In genomic region chr6:103810342-103811001, GRCm38 (mm10) we compare ENCODE assay signal across 9 mouse cellular contexts.
DNase-seq lines count a peak whose midpoint lies in the region; ATAC-seq and TF ChIP-seq lines count a peak whose summit lies in the region.
"Had no signal": no experiment of that assay in that cellular context is flagged by ENCODE, and none has a peak within 500 bp of the region (broad histone marks: within the 10 kb centered on the region; RNA-seq: fewer than 3 reads in every experiment).

No protein-coding gene starts in this region.

- 1% methylated on average over 13 of the region's 13 CpGs for WGBS in heart, embryonic 12.5 days
- WGBS in lung, adult 2 months, result 3% methylated on average over 13 of the region's 13 CpGs
- WGBS in hindbrain, embryonic 11.5 days, result 1% methylated on average over 13 of the region's 13 CpGs

- peak overlapping the region; percentile 47 for H3K4me2 ChIP-seq in heart, embryonic 12.5 days
- peak overlapping the region; percentile 56 for H3K4me2 ChIP-seq in hindbrain, embryonic 11.5 days (replicated peaks; ENCODE audit: low read depth, low read length)
- H3K4me2 ChIP-seq: stomach, embryonic 15.5 days had no signal

- peak overlapping the region; percentile 5 for H3K4me3 ChIP-seq in heart, embryonic 12.5 days
- no peak overlapping the region for H3K4me3 ChIP-seq in lung, adult 2 months (replicated peaks; ENCODE audit: extremely low read depth, low read depth, low read length)
- H3K4me3 ChIP-seq in hindbrain, embryonic 11.5 days (ENCODE audit: low read depth, low read length), result peak overlapping the region; percentile 22
- H3K4me3 ChIP-seq: stomach, embryonic 15.5 days had no signal

- TF ChIP-seq POLR2A in lung, adult 2 months (IDR thresholded peaks at IDR 0.05; ENCODE audit: borderline replicate concordance, extremely low read depth, low read depth, low read length), result no peak

- intact Hi-C loops in heart, postnatal 14 days (cut with DNase I), result no loop called here

- ATAC-seq in heart, embryonic 12.5 days (ENCODE audit: insufficient number of reproducible peaks, low FRiP score), result no peak
- ATAC-seq in hindbrain, embryonic 11.5 days (ENCODE audit: low FRiP score), result peak; percentile 75

- TF ChIP-seq CTCF in lung, adult 2 months (IDR thresholded peaks at IDR 0.05; ENCODE audit: insufficient read depth, low read length), result no peak

- no peak overlapping the region for H3K9ac ChIP-seq in heart, embryonic 12.5 days
- H3K9ac ChIP-seq in hindbrain, embryonic 11.5 days (ENCODE audit: low read depth, low read length), result no peak overlapping the region
- H3K9ac ChIP-seq: stomach, embryonic 15.5 days had no signal

- no peaks in the 10 kb centered on the region for H3K36me3 ChIP-seq in heart, embryonic 12.5 days
- no peaks in the 10 kb centered on the region for H3K36me3 ChIP-seq in hindbrain, embryonic 11.5 days (ENCODE audit: control insufficient read depth, insufficient read depth, low read length)
- H3K36me3 ChIP-seq: stomach, embryonic 15.5 days had no signal

- no peaks in the 10 kb centered on the region for H3K9me3 ChIP-seq in heart, embryonic 12.5 days (replicated peaks)
- H3K9me3 ChIP-seq in hindbrain, embryonic 11.5 days (ENCODE audit: control insufficient read depth, low read length), result no peaks in the 10 kb centered on the region
- H3K9me3 ChIP-seq: stomach, embryonic 15.5 days had no signal

- H3K27ac ChIP-seq in heart, embryonic 12.5 days (ENCODE audit: poor library complexity, severe bottlenecking), result no peak overlapping the region
- no peak overlapping the region for H3K27ac ChIP-seq in hindbrain, embryonic 11.5 days (ENCODE audit: low read depth, low read length)
- H3K27ac ChIP-seq: stomach, embryonic 15.5 days had no signal

- H3K4me1 ChIP-seq in heart, embryonic 12.5 days (replicated peaks), result no peaks in the 10 kb centered on the region
- no peaks in the 10 kb centered on the region for H3K4me1 ChIP-seq in lung, adult 2 months (ENCODE audit: control insufficient read depth, insufficient read depth, low read length)
- H3K4me1 ChIP-seq in hindbrain, embryonic 11.5 days (replicated peaks; ENCODE audit: control insufficient read depth, insufficient read depth, low read length), result no peaks in the 10 kb centered on the region
- H3K4me1 ChIP-seq: stomach, embryonic 15.5 days had no signal

- DNase-seq in heart, postnatal 14 days, result no peak
- DNase-seq in lung, postnatal 10 days, result peak; percentile 2
- DNase-seq in lung, adult 2 months, result no peak
- DNase-seq in hindbrain, embryonic 11.5 days (ENCODE audit: low spot score), result peak; percentile 41
- DNase-seq in retina, embryonic 14.5 days (ENCODE audit: low spot score), result peak; percentile 47
- DNase-seq in spleen, postnatal 14 days (ENCODE audit: low spot score in 2 of 2), result no peak
- no peak for DNase-seq in thymus, postnatal 10 days (ENCODE audit: low spot score in 2 of 2)

- H3K27me3 ChIP-seq in heart, embryonic 12.5 days (replicated peaks), result peaks cover 17% of the 10 kb centered on the region; the same call in 1 of the 2 replicates
- H3K27me3 ChIP-seq in hindbrain, embryonic 11.5 days (ENCODE audit: control insufficient read depth, insufficient read depth, low read length), result peaks cover 3% of the 10 kb centered on the region; the same call in 1 of the 2 replicates
- H3K27me3 ChIP-seq: stomach, embryonic 15.5 days had no signal

Comparison
In these comparisons a context has a peak if more than half of its experiments do, and no peak if none do; other contexts are left out.
1. DNase-seq: peak in lung, postnatal 10 days (single experiment), hindbrain, embryonic 11.5 days (single experiment) and retina, embryonic 14.5 days (single experiment); none in heart, postnatal 14 days (0 of 2), lung, adult 2 months (single experiment), spleen, postnatal 14 days (0 of 2) and thymus, postnatal 10 days (0 of 2).